Mouse (Mus musculus) cortical plate, adult 2 months (tissue): ENCODE measurements around the gene Tubb3. TPM values are rescaled to one million over a fixed set of nuclear protein-coding genes. Genes with fewer than 3 reads are reported as not detected.
"Not testable (repeated sequence)": the region's sequence is repeated elsewhere in the genome, so short reads cannot be mapped to it uniquely, and the experiment has no call there.

ENCODE experiments used
- H3K27ac ChIP-seq: fragments of 200-500 bp; 2 replicates; pipeline ENCODE4 v1.5.1; 2012; ENCODE audit warnings: low read length, control low read depth, inconsistent platforms; ENCODE audit not compliant: insufficient read depth
- H3K4me1 ChIP-seq: fragments of 200-500 bp; 2 replicates; pipeline ENCODE4 v1.6.1; 2011; ENCODE audit warnings: low read length; ENCODE audit not compliant: control insufficient read depth, insufficient read depth
- H3K4me3 ChIP-seq: fragments of 200-500 bp; 2 replicates; pipeline ENCODE4 v1.5.1; 2011; ENCODE audit warnings: mild to moderate bottlenecking, low read length, control low read depth; ENCODE audit not compliant: insufficient read depth
- CTCF ChIP-seq: fragments of 200-500 bp; IDR thresholded peaks from 2 replicates; pipeline ENCODE4 v1.5.1; 2011; ENCODE audit warnings: mild to moderate bottlenecking, control low read depth, low read length; ENCODE audit not compliant: insufficient read depth; ENCODE audit errors: extremely low read depth
- POLR2A ChIP-seq: fragments of 200-500 bp; IDR thresholded peaks from 2 replicates; pipeline ENCODE4 v1.6.1; 2011; ENCODE audit warnings: mild to moderate bottlenecking, low read length, control low read depth; ENCODE audit not compliant: insufficient read depth; ENCODE audit errors: extremely low read depth
- polyA plus RNA-seq: library from polyadenylated mRNA; depleted of rRNA; stranded (reverse); fragments of >200 nt; gene quantifications from 2 replicates; pipeline ENCODE4 v1.2.3, GENCODE M21; 2012

The Tubb3 gene
- polyA plus RNA-seq, 1 experiment = 518 TPM

- H3K4me1 ChIP-seq = peaks cover 5% of the 10 kb centered on the region; the same call in 1 of the 2 replicates
- peak overlapping the region; percentile 99 for H3K4me3 ChIP-seq
- TF ChIP-seq POLR2A = no peak
- TF ChIP-seq CTCF = no peak
- peak overlapping the region; percentile 54; the same call in 1 of the 2 replicates for H3K27ac ChIP-seq
Measured at GRCm38 (mm10) chr8:123410788-123411187, 436 bp upstream of the Tubb3 start.

GRCm38 (mm10) chr8:123411781-123412327, 630 bp downstream of the Tubb3 start:
- TF ChIP-seq POLR2A (no peak), CTCF (no peak)
- Histone ChIP-seq H3K4me3 (peak overlapping the region; percentile 99), H3K27ac (peak overlapping the region; percentile 80), H3K4me1 (peaks cover 5% of the 10 kb centered on the region; the same call in 1 of the 2 replicates)

GRCm38 (mm10) chr8:123412560-123413170, 1.4 kb downstream of the Tubb3 start:
- Histone ChIP-seq H3K4me1 (peaks cover 5% of the 10 kb centered on the region; the same call in 1 of the 2 replicates), H3K4me3 (peak overlapping the region; percentile 99), H3K27ac (peak overlapping the region; percentile 80)
- TF ChIP-seq CTCF (no peak), POLR2A (peak; percentile 63; the same call in 1 of the 2 replicates)

- H3K4me1 ChIP-seq = peaks cover 5% of the 10 kb centered on the region; the same call in 1 of the 2 replicates
- TF ChIP-seq CTCF = no peak
- no peak for TF ChIP-seq POLR2A
- peak overlapping the region; percentile 99 for H3K4me3 ChIP-seq
- no peak overlapping the region for H3K27ac ChIP-seq
Measured at GRCm38 (mm10) chr8:123414255-123414654, 3.0 kb downstream of the Tubb3 start.

GRCm38 (mm10) chr8:123414997-123415696, 3.9 kb downstream of the Tubb3 start:
- not testable (repeated sequence) for H3K27ac ChIP-seq, H3K4me1 ChIP-seq, H3K4me3 ChIP-seq

GRCm38 (mm10) chr8:123415967-123416943, 5.0 kb downstream of the Tubb3 start:
- H3K4me3 ChIP-seq = no peak overlapping the region
- TF ChIP-seq POLR2A (no peak), CTCF (peak; percentile 50)
- no peak overlapping the region for H3K27ac ChIP-seq
- 0 out of 2 replicates have a peak, but pooled peaks cover 2% of the 10 kb centered on the region for H3K4me1 ChIP-seq

- no peak for TF ChIP-seq POLR2A
- no peak for TF ChIP-seq CTCF
- Histone ChIP-seq H3K4me3 (no peak overlapping the region), H3K4me1 (0 out of 2 replicates have a peak, but pooled peaks cover 2% of the 10 kb centered on the region), H3K27ac (no peak overlapping the region)
Measured at GRCm38 (mm10) chr8:123416944-123417555, 5.8 kb downstream of the Tubb3 start.

- no peaks in the 10 kb centered on the region for H3K4me1 ChIP-seq
- H3K27ac ChIP-seq = no peak overlapping the region
- H3K4me3 ChIP-seq = no peak overlapping the region
- no peak for TF ChIP-seq POLR2A
- no peak for TF ChIP-seq CTCF
Measured at GRCm38 (mm10) chr8:123419711-123420110, 8.5 kb downstream of the Tubb3 start.

GRCm38 (mm10) chr8:123420525-123421281, 9.5 kb downstream of the Tubb3 start:
- no peak overlapping the region for H3K27ac ChIP-seq
- no peaks in the 10 kb centered on the region for H3K4me1 ChIP-seq
- H3K4me3 ChIP-seq = no peak overlapping the region
- TF ChIP-seq CTCF = no peak
- TF ChIP-seq POLR2A = no peak
